Mouse (Mus musculus): ENCODE measurements around the gene Slc39a2. TPM values are rescaled to one million over a fixed set of nuclear protein-coding genes. Genes with fewer than 3 reads are reported as not detected.
"Not testable (repeated sequence)": the region's sequence is repeated elsewhere in the genome, so short reads cannot be mapped to it uniquely, and the experiment has no call there.

The Slc39a2 gene
- polyA plus RNA-seq (2014; fragmentation: Nextera tagmentation; extraction: Ambion mirVana), result 0.62 and 0.82 TPM in 2 replicates

DNA sequence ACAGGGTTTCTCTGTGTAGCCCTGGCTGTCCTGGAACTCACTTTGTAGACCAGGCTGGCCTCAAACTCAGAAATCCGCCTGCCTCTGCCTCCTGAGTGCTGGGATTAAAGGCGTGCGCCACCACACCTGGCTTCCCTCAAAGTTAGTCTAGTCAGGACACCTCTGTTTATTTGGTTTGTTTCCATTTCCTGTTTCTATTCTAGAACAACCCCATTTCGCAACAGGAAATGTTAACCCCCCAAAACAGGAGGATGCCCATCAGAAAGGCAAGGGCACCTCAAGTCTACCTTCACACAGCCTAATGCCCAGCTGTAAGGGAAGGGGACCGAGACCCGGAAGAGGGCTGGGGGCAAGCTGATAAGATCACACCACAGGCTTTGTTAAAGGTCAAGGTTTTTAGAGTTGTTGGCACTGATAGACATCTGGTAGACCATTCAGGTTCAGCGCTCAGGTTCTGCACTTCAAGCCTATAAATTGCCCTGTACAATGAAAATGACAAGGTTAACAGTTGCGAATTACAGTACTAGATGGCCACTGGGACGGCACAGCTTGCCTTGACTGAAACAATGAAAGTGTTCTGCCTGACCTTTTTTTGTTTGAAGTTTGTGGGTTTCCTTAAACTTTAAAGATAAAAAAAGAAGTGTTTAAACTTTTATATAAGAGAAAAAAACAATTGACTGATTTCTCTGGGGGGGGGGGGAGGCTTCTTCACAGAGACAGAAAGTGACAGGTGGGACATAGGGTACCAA lies at the start of gene Slc39a2:
Gene Slc39a2 (plus strand): TSS at position 699 of the 749 bp plus-strand sequence.
- 95% methylated on average over 9 of the region's 9 CpGs for WGBS
- no peak for ATAC-seq
- Histone ChIP-seq H3K27me3 (replicated peaks; ENCODE audit: control insufficient read depth, insufficient read depth, low read length) (no peaks in the 10 kb centered on the region), H3K9me3 (replicated peaks; ENCODE audit: control insufficient read depth, low read length) (no peaks in the 10 kb centered on the region), H3K4me1 (ENCODE audit: control insufficient read depth, insufficient read depth, low read length) (no peaks in the 10 kb centered on the region), H3K4me2 (ENCODE audit: low read length) (no peak within 1 kb of the TSS), H3K9ac (ENCODE audit: low read length) (no peak within 1 kb of the TSS), H3K27ac (ENCODE audit: low read depth, low read length) (no peak within 1 kb of the TSS), H3K36me3 (ENCODE audit: control insufficient read depth, insufficient read depth, low read length) (peaks cover 64% of the 10 kb centered on the region), H3K4me3 (ENCODE audit: low read depth, low read length) (no peak within 1 kb of the TSS)
- DNase-seq (ENCODE audit: low spot score), result no peak

DNA sequence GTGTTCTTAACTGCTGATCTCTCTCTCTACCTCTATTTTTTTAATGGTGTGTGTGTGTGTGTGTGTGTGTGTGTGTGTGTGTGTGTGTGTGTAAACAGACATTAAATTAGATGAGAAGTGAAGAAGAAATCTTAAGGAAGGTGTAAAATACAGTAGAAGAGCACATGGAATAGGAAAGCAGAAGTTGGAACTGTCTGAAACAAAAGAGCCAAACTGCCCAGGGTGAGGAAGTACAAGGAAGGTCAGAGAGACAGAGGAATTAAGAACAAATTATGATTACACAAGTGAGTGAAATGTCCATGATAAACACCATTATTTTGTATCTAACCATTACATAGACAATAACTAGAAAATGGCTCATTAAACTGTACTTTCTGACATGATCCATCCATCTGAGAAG lies 48.8 kb upstream of the Slc39a2 start:
- ATAC-seq (no peak), DNase-seq (ENCODE audit: low spot score) (no peak)
- H3K4me1 ChIP-seq (ENCODE audit: control insufficient read depth, insufficient read depth, low read length), result no peaks in the 10 kb centered on the region; the same call in 1 of the 2 replicates

DNA sequence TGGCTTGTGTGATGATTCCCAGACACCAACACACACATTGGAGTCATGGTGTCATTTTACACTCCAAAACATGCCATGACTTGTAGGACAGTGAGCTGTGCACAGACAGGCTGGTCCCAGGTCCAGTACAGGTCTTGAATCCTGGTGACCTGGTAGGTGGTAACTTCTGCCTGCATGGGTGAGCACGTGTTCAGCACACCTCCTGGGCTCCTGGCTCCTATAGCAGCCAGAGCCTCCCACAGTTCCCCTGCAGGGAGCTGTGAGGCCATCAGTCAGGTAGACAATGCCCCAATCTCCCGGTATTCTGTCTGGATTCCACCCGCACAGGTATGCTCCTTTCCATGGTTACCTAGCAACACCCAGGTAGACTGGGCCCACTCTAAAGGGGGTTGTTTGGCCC lies 46.1 kb upstream of the Slc39a2 start:
- 53% methylated on average over 3 of the region's 3 CpGs for WGBS
- ATAC-seq, result no peak
- Histone ChIP-seq H3K4me1 (ENCODE audit: control insufficient read depth, insufficient read depth, low read length) (no peaks in the 10 kb centered on the region; the same call in 1 of the 2 replicates), H3K9ac (ENCODE audit: low read length) (no peak overlapping the region), H3K4me2 (ENCODE audit: low read length) (no peak overlapping the region), H3K9me3 (replicated peaks; ENCODE audit: control insufficient read depth, low read length) (no peaks in the 10 kb centered on the region), H3K4me3 (ENCODE audit: low read depth, low read length) (no peak overlapping the region), H3K27ac (ENCODE audit: low read depth, low read length) (no peak overlapping the region), H3K27me3 (replicated peaks; ENCODE audit: control insufficient read depth, insufficient read depth, low read length) (no peaks in the 10 kb centered on the region), H3K36me3 (ENCODE audit: control insufficient read depth, insufficient read depth, low read length) (no peaks in the 10 kb centered on the region)
- no peak for DNase-seq (ENCODE audit: low spot score)

More for the DNA sequence above, 48.8 kb upstream of the Slc39a2 start:
- no peaks in the 10 kb centered on the region for H3K27me3 ChIP-seq (replicated peaks; ENCODE audit: control insufficient read depth, insufficient read depth, low read length)
- H3K9ac ChIP-seq (ENCODE audit: low read length), result no peak overlapping the region
- H3K9me3 ChIP-seq (replicated peaks; ENCODE audit: control insufficient read depth, low read length), result no peaks in the 10 kb centered on the region
- H3K4me2 ChIP-seq (ENCODE audit: low read length), result no peak overlapping the region
- H3K27ac ChIP-seq (ENCODE audit: low read depth, low read length), result no peak overlapping the region
- H3K4me3 ChIP-seq (ENCODE audit: low read depth, low read length), result no peak overlapping the region
- H3K36me3 ChIP-seq (ENCODE audit: control insufficient read depth, insufficient read depth, low read length), result no peaks in the 10 kb centered on the region

DNA sequence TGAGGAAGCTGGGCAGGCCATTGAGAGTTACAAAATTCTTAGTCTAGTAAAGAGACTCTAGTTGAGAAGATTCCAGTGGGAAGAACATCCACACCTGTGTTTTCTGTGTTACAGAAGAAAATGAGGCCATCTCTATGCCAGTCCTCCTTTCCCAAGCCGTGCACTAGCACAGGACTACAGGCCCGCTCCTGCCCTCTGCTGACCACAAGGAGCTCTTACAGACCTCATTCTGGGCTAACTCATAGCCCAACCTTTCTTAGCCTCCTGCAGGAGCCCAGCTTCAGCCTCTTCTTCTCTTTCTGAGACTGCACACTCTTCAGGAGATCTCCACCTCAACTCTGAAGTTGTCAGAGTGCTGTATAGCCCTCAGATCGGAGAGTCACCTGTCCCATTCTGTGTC lies 41.7 kb upstream of the Slc39a2 start:
- not testable (repeated sequence) for H3K27ac ChIP-seq (ENCODE audit: low read depth, low read length); H3K27me3 ChIP-seq (replicated peaks; ENCODE audit: control insufficient read depth, insufficient read depth, low read length); H3K9me3 ChIP-seq (replicated peaks; ENCODE audit: control insufficient read depth, low read length); H3K4me1 ChIP-seq (ENCODE audit: control insufficient read depth, insufficient read depth, low read length); H3K9ac ChIP-seq (ENCODE audit: low read length); H3K36me3 ChIP-seq (ENCODE audit: control insufficient read depth, insufficient read depth, low read length); H3K4me3 ChIP-seq (ENCODE audit: low read depth, low read length); ATAC-seq; H3K4me2 ChIP-seq (ENCODE audit: low read length)
- DNase-seq (ENCODE audit: low spot score), result peak; percentile 11
- 47% methylated on average over 3 of the region's 3 CpGs for WGBS

DNA sequence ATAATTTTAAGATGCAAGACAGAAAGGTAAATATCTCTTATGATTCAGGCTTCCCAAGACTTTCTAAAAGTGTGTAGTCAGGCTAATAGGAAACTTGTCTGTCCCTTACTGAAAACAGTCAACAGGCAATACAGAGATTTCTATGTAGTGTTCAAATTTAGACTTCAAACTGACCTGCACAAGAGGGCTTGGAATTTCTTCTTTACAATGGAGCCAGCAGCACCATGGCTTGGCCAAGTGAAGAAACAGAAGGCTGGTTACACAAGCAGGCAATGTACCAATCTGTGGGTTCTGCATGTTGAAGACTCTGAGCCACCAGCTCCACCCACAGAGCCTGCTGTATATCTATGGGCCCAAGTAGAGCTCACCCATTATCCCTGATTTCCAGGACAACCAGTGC lies 39.3 kb upstream of the Slc39a2 start, which contains the start of gene Ear6:
Gene Ear6 (plus strand): TSS at position 301 of the 400 bp plus-strand sequence.
- ATAC-seq (no peak), DNase-seq (ENCODE audit: low spot score) (no peak)
- Histone ChIP-seq H3K36me3 (ENCODE audit: control insufficient read depth, insufficient read depth, low read length) (no peaks in the 10 kb centered on the region), H3K9ac (ENCODE audit: low read length) (no peak within 1 kb of the TSS), H3K4me2 (ENCODE audit: low read length) (no peak within 1 kb of the TSS), H3K27me3 (replicated peaks; ENCODE audit: control insufficient read depth, insufficient read depth, low read length) (no peaks in the 10 kb centered on the region), H3K4me3 (ENCODE audit: low read depth, low read length) (no peak within 1 kb of the TSS), H3K27ac (ENCODE audit: low read depth, low read length) (no peak within 1 kb of the TSS), H3K4me1 (ENCODE audit: control insufficient read depth, insufficient read depth, low read length) (no peaks in the 10 kb centered on the region), H3K9me3 (replicated peaks; ENCODE audit: control insufficient read depth, low read length) (no peaks in the 10 kb centered on the region)

DNA sequence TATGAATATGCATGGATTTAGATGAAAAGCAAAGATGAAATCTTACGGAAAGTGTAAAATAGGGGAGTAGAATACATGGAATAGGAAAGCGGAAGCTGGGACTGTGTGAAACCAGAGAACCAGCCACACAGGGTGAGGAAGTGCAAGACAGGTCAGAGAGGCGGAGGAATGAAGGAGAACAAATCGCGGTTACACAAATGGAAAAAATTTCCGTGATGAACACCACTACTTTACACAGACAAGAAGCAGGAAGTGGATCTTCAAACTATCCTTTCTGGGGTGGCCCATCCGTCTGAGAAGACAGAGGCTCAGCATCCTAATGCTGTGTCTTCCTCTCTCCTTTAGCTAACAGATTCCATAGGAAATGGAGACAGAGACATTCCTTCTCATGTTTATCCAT lies 37.4 kb upstream of the Slc39a2 start:
- DNase-seq (ENCODE audit: low spot score); H3K4me3 ChIP-seq (ENCODE audit: low read depth, low read length); H3K9ac ChIP-seq (ENCODE audit: low read length); H3K36me3 ChIP-seq (ENCODE audit: control insufficient read depth, insufficient read depth, low read length); H3K4me1 ChIP-seq (ENCODE audit: control insufficient read depth, insufficient read depth, low read length); H3K27me3 ChIP-seq (replicated peaks; ENCODE audit: control insufficient read depth, insufficient read depth, low read length); ATAC-seq; H3K27ac ChIP-seq (ENCODE audit: low read depth, low read length); H3K9me3 ChIP-seq (replicated peaks; ENCODE audit: control insufficient read depth, low read length); H3K4me2 ChIP-seq (ENCODE audit: low read length): not testable (repeated sequence)
- WGBS, result 89% methylated on average over 7 of the region's 7 CpGs

DNA sequence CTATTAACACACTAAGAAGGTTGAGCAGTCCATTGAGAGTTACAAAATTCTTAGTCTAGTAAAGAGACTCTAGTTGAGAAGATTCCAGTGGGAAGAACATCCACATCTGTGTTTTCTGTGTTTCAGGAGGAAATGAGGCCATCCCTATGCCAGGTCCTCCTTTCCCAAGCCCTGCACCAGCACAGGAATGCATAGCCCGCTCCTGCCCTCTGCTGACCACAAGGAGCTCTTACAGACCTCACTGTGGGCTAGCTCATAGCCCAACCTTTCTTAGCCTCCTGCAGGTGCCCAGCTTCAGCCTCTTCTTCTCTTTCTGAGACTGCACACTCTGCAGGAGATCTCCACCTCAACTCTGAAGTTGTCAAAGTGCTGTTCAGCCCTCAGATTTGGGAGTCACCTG lies 29.1 kb upstream of the Slc39a2 start:
- not testable (repeated sequence) for ATAC-seq; H3K4me2 ChIP-seq (ENCODE audit: low read length); H3K27me3 ChIP-seq (replicated peaks; ENCODE audit: control insufficient read depth, insufficient read depth, low read length)

DNA sequence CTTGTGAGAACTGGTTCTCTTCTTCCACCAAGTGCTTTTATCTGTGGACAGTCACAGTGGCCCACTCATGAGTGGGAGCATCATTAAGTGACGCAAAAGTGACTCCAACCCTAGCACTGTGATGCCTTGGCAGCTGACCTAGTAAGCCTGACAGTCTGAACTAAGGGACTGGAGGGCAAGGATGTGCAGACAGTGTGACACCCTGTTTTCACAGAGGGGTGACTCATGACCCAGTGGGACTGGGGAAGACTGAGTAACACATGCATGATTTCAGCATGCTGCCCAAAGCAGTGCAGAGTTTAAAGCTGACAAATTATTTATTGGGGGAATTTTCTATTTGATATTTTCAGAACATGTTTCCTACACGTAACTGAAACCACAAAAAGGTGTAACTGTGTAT lies 21.9 kb upstream of the Slc39a2 start:
- DNase-seq (ENCODE audit: low spot score) (no peak), ATAC-seq (no peak)
- H3K36me3 ChIP-seq (ENCODE audit: control insufficient read depth, insufficient read depth, low read length), result no peaks in the 10 kb centered on the region
- H3K4me1 ChIP-seq (ENCODE audit: control insufficient read depth, insufficient read depth, low read length), result no peaks in the 10 kb centered on the region
- no peak overlapping the region for H3K9ac ChIP-seq (ENCODE audit: low read length)
- 83% methylated on average over 2 of the region's 2 CpGs for WGBS
- H3K9me3 ChIP-seq (replicated peaks; ENCODE audit: control insufficient read depth, low read length), result no peaks in the 10 kb centered on the region
- H3K4me2 ChIP-seq (ENCODE audit: low read length), result no peak overlapping the region
- H3K27ac ChIP-seq (ENCODE audit: low read depth, low read length), result no peak overlapping the region
- no peak overlapping the region for H3K4me3 ChIP-seq (ENCODE audit: low read depth, low read length)
- no peaks in the 10 kb centered on the region for H3K27me3 ChIP-seq (replicated peaks; ENCODE audit: control insufficient read depth, insufficient read depth, low read length)

More for the DNA sequence above, 29.1 kb upstream of the Slc39a2 start:
- not testable (repeated sequence) for H3K4me3 ChIP-seq (ENCODE audit: low read depth, low read length); H3K36me3 ChIP-seq (ENCODE audit: control insufficient read depth, insufficient read depth, low read length); H3K27ac ChIP-seq (ENCODE audit: low read depth, low read length); H3K4me1 ChIP-seq (ENCODE audit: control insufficient read depth, insufficient read depth, low read length); H3K9me3 ChIP-seq (replicated peaks; ENCODE audit: control insufficient read depth, low read length); H3K9ac ChIP-seq (ENCODE audit: low read length)
- DNase-seq (ENCODE audit: low spot score), result peak; percentile 14
- WGBS, result 5% methylated on average over 1 of the region's 1 CpGs

DNA sequence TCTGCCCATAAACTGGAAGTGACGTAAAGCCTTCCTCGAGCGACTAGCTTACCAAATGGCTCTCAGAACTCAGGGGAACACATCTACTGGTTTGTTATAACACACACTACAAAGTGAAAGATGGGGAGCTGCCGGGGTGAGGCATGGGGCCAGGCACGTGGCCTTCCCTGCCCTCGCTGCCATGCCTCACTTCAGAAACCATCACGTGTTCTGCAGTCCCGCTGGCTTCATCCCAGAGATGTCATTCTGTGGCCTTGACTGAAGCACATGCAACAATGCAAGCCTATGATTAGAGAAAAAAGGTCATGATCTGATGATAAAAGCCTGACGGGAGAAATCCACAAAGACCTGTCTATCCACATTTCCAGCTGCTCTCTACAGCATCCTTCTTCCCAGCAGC lies 20.9 kb upstream of the Slc39a2 start:
- ATAC-seq (no peak), DNase-seq (ENCODE audit: low spot score) (no peak)
- H3K27me3 ChIP-seq (replicated peaks; ENCODE audit: control insufficient read depth, insufficient read depth, low read length), result no peaks in the 10 kb centered on the region

More for the DNA sequence above, 20.9 kb upstream of the Slc39a2 start:
- 83% methylated on average over 9 of the region's 9 CpGs for WGBS
- Histone ChIP-seq H3K36me3 (ENCODE audit: control insufficient read depth, insufficient read depth, low read length) (no peaks in the 10 kb centered on the region), H3K9ac (ENCODE audit: low read length) (no peak overlapping the region), H3K4me1 (ENCODE audit: control insufficient read depth, insufficient read depth, low read length) (no peaks in the 10 kb centered on the region), H3K4me3 (ENCODE audit: low read depth, low read length) (no peak overlapping the region), H3K9me3 (replicated peaks; ENCODE audit: control insufficient read depth, low read length) (no peaks in the 10 kb centered on the region), H3K4me2 (ENCODE audit: low read length) (no peak overlapping the region), H3K27ac (ENCODE audit: low read depth, low read length) (no peak overlapping the region)
